Comparison of ENCODE assay signal across 22 mouse cellular contexts in genomic region chr1:72853759-72854158, GRCm38 (mm10). TPM values are rescaled to one million over a fixed set of nuclear protein-coding genes. Genes with fewer than 3 reads are reported as not detected.
DNase-seq lines count a peak whose midpoint lies in the region; ATAC-seq and TF ChIP-seq lines count a peak whose summit lies in the region.
"Had no signal": no experiment of that assay in that cellular context is flagged by ENCODE, and none has a peak within 500 bp of the region (broad histone marks: within the 10 kb centered on the region; RNA-seq: fewer than 3 reads in every experiment).

No protein-coding gene starts in this region.

- H3K79me2 ChIP-seq in CH12.LX (replicated peaks; ENCODE audit: control insufficient read depth, extremely low read depth, insufficient read depth, poor library complexity, severe bottlenecking) = no peaks in the 10 kb centered on the region

- peak overlapping the region; percentile 68; the same call in 1 of the 2 replicates for H3K27ac ChIP-seq in forebrain, embryonic 10.5 days
- no peak overlapping the region for H3K27ac ChIP-seq in forebrain, embryonic 14.5 days (ENCODE audit: low read depth, low read length)
- peak overlapping the region; percentile 34; the same call in 1 of the 2 replicates for H3K27ac ChIP-seq in liver, postnatal 0 days (ENCODE audit: low read depth)
- H3K27ac ChIP-seq in liver, embryonic 11.5 days (ENCODE audit: low read depth, low read length) = no peak overlapping the region
- no peak overlapping the region for H3K27ac ChIP-seq in CH12.LX (ENCODE audit: insufficient read depth, low read depth)
- H3K27ac ChIP-seq: embryonic facial prominence, embryonic 13.5 days; heart, adult 2 months; hindbrain, embryonic 15.5 days had no signal

- TF ChIP-seq RAD21 in CH12.LX (IDR thresholded peaks at IDR 0.05; ENCODE audit: low read depth, low read length) = no peak

- TF ChIP-seq EP300 in liver, postnatal 0 days (IDR thresholded peaks at IDR 0.05; ENCODE audit: low read depth) = no peak
- TF ChIP-seq EP300 in CH12.LX (IDR thresholded peaks at IDR 0.05; ENCODE audit: low read length) = no peak

- in situ Hi-C loops in CH12.LX (cut with MboI; ENCODE audit: low pct_ligation_motif_present, low pct_unique_long_range_greater_than_20kb, low sequenced_read_pairs) = loop anchor here (25.0 kb wide), 1 partner anchor 266 kb away; the partner anchor contains the start of gene Smarcal1

- no peak for TF ChIP-seq POLR2A in CH12.LX (IDR thresholded peaks at IDR 0.05; ENCODE audit: low read depth, low read length)

- dilution Hi-C loops in CH12.LX (cut with MboI; ENCODE audit: extremely low pct_ligation_motif_present, extremely low pct_unique_long_range_greater_than_20kb, low sequenced_read_pairs) = no loop called here

- no peak overlapping the region for H3K4me2 ChIP-seq in forebrain, embryonic 14.5 days (ENCODE audit: low read length)
- H3K4me2 ChIP-seq in liver, postnatal 0 days (ENCODE audit: low read depth, low read length) = no peak overlapping the region
- H3K4me2 ChIP-seq in liver, embryonic 11.5 days = no peak overlapping the region
- H3K4me2 ChIP-seq in CH12.LX (ENCODE audit: insufficient read depth, low read depth, poor library complexity, severe bottlenecking) = no peak overlapping the region
- H3K4me2 ChIP-seq: embryonic facial prominence, embryonic 13.5 days; forebrain, embryonic 15.5 days; heart, embryonic 11.5 days; hindbrain, embryonic 12.5 days; hindbrain, embryonic 15.5 days had no signal

- no peak for TF ChIP-seq CTCF in liver, postnatal 0 days (IDR thresholded peaks at IDR 0.05; ENCODE audit: low read depth)
- no peak for TF ChIP-seq CTCF in CH12.LX (conservative IDR thresholded peaks at IDR 0.05 in 1 of 2, IDR thresholded peaks at IDR 0.05 in 1 of 2; ENCODE audit: low read depth in 2 of 2, low read length in 2 of 2)

- WGBS in forebrain, embryonic 10.5 days = 79% methylated on average over 1 of the region's 1 CpGs
- WGBS in forebrain, embryonic 14.5 days = 74% methylated on average over 1 of the region's 1 CpGs
- 78% methylated on average over 1 of the region's 1 CpGs for WGBS in liver, postnatal 0 days (ENCODE audit: insufficient replicate concordance)
- 56% methylated on average over 1 of the region's 1 CpGs for WGBS in liver, embryonic 11.5 days

- no peak overlapping the region for H3K4me3 ChIP-seq in forebrain, embryonic 10.5 days
- no peak overlapping the region for H3K4me3 ChIP-seq in forebrain, embryonic 14.5 days (ENCODE audit: low read depth, low read length)
- H3K4me3 ChIP-seq in liver, postnatal 0 days (ENCODE audit: low read depth, low read length) = no peak overlapping the region
- H3K4me3 ChIP-seq in liver, embryonic 11.5 days (ENCODE audit: low read depth, low read length) = no peak overlapping the region
- no peak overlapping the region for H3K4me3 ChIP-seq in CH12.LX (replicated peaks in 1 of 3; ENCODE audit: low read depth in 2 of 3, low read length in 2 of 3, poor library complexity in 1 of 3)
- H3K4me3 ChIP-seq: embryonic facial prominence, embryonic 13.5 days; erythroblast, embryonic 14.5 days; forebrain, embryonic 15.5 days; heart, adult 2 months; hindbrain, embryonic 12.5 days; hindbrain, embryonic 15.5 days had no signal

- DNase-seq in forebrain, embryonic 10.5 days (ENCODE audit: extremely low spot score, low spot score) = no peak
- DNase-seq in forebrain, embryonic 14.5 days (ENCODE audit: low spot score) = no peak
- no peak for DNase-seq in liver, postnatal 0 days
- DNase-seq in liver, embryonic 11.5 days (ENCODE audit: low spot score) = no peak
- DNase-seq in CH12.LX (ENCODE audit: extremely low read depth) (no peak), R1 (ENCODE audit: low read depth, low spot score) (peak; percentile 46)
- DNase-seq in ovary, adult 18-20 months (ENCODE audit: low spot score) = no peak
- DNase-seq in layer of hippocampus, adult 18-20 months (ENCODE audit: low spot score in 2 of 2) = no peak
- DNase-seq: cerebellum, adult 18-20 months; cerebellum, adult 9-10 months; gastrocnemius, postnatal 10 days; gastrocnemius, postnatal 36 days; heart, adult 2 months had no signal

- peaks cover 13% of the 10 kb centered on the region for H3K4me1 ChIP-seq in forebrain, embryonic 10.5 days
- H3K4me1 ChIP-seq in forebrain, embryonic 14.5 days (ENCODE audit: control insufficient read depth, insufficient read depth, low read length) = peaks cover 2% of the 10 kb centered on the region
- H3K4me1 ChIP-seq in liver, postnatal 0 days (ENCODE audit: insufficient read depth) = no peaks in the 10 kb centered on the region
- H3K4me1 ChIP-seq in liver, embryonic 11.5 days (replicated peaks; ENCODE audit: control insufficient read depth, insufficient read depth, low read length) = no peaks in the 10 kb centered on the region
- H3K4me1 ChIP-seq in CH12.LX (ENCODE audit: control insufficient read depth in 1 of 2, insufficient read depth in 2 of 2) = peaks cover 4 to 24% of the 10 kb centered on the region in 2 experiments; a peak in 3 of 4 replicates

- no peak for ATAC-seq in forebrain, embryonic 14.5 days
- ATAC-seq in liver, postnatal 0 days = peak; percentile 39
- ATAC-seq in liver, embryonic 11.5 days (replicated peaks; ENCODE audit: low FRiP score) = no peak
- ATAC-seq: forebrain, embryonic 15.5 days had no signal

- H3K27me3 ChIP-seq in forebrain, embryonic 10.5 days (ENCODE audit: poor library complexity, severe bottlenecking) = no peaks in the 10 kb centered on the region
- H3K27me3 ChIP-seq in forebrain, embryonic 14.5 days (replicated peaks; ENCODE audit: control insufficient read depth, insufficient read depth, low read length) = no peaks in the 10 kb centered on the region
- H3K27me3 ChIP-seq in liver, postnatal 0 days (ENCODE audit: insufficient read depth, low read length) = no peaks in the 10 kb centered on the region
- no peaks in the 10 kb centered on the region; the same call in 1 of the 2 replicates for H3K27me3 ChIP-seq in liver, embryonic 11.5 days (replicated peaks; ENCODE audit: control insufficient read depth, insufficient read depth, low read length)
- H3K27me3 ChIP-seq in CH12.LX (replicated peaks) = no peaks in the 10 kb centered on the region
- H3K27me3 ChIP-seq: embryonic facial prominence, embryonic 13.5 days; forebrain, embryonic 15.5 days; hindbrain, embryonic 12.5 days; hindbrain, embryonic 15.5 days had no signal

- H3K36me3 ChIP-seq in forebrain, embryonic 10.5 days (replicated peaks) = peaks cover 58% of the 10 kb centered on the region
- peaks cover 39% of the 10 kb centered on the region for H3K36me3 ChIP-seq in forebrain, embryonic 14.5 days (ENCODE audit: control insufficient read depth, insufficient read depth, low read length)
- peaks cover 29% of the 10 kb centered on the region for H3K36me3 ChIP-seq in liver, postnatal 0 days (replicated peaks; ENCODE audit: insufficient read depth, low read length)
- H3K36me3 ChIP-seq in liver, embryonic 11.5 days (ENCODE audit: control insufficient read depth, insufficient read depth, low read length) = no peaks in the 10 kb centered on the region
- peaks cover 43 to 48% of the 10 kb centered on the region in 2 experiments for H3K36me3 ChIP-seq in CH12.LX (replicated peaks in 1 of 2; ENCODE audit: control insufficient read depth in 1 of 2, insufficient read depth in 1 of 2, low read length in 1 of 2)
- H3K36me3 ChIP-seq: hindbrain, embryonic 15.5 days had no signal

- no peaks in the 10 kb centered on the region for H3K9me3 ChIP-seq in forebrain, embryonic 10.5 days
- no peaks in the 10 kb centered on the region for H3K9me3 ChIP-seq in forebrain, embryonic 14.5 days (replicated peaks; ENCODE audit: control insufficient read depth, low read length)
- H3K9me3 ChIP-seq in liver, postnatal 0 days (ENCODE audit: low read length) = no peaks in the 10 kb centered on the region
- no peaks in the 10 kb centered on the region for H3K9me3 ChIP-seq in liver, embryonic 11.5 days (ENCODE audit: control insufficient read depth, low read length)
- peaks cover 3% of the 10 kb centered on the region for H3K9me3 ChIP-seq in CH12.LX (replicated peaks; ENCODE audit: low read length)
- H3K9me3 ChIP-seq: embryonic facial prominence, embryonic 13.5 days; forebrain, embryonic 15.5 days; hindbrain, embryonic 12.5 days; hindbrain, embryonic 15.5 days had no signal

- no peak overlapping the region for H3K9ac ChIP-seq in forebrain, embryonic 14.5 days (ENCODE audit: low read length)
- no peak overlapping the region for H3K9ac ChIP-seq in liver, postnatal 0 days (replicated peaks)
- no peak overlapping the region for H3K9ac ChIP-seq in liver, embryonic 11.5 days (ENCODE audit: low read depth, low read length)
- H3K9ac ChIP-seq in CH12.LX (ENCODE audit: insufficient read depth, low read depth) = no peak overlapping the region
- H3K9ac ChIP-seq: embryonic facial prominence, embryonic 13.5 days; forebrain, embryonic 15.5 days; hindbrain, embryonic 15.5 days had no signal

TF ChIP-seq in CH12.LX, 34 proteins besides CTCF, POLR2A, EP300 and RAD21:
- peak; percentile 54; the same call in 1 of the 2 replicates for TF ChIP-seq POLR2AphosphoS2 (IDR thresholded peaks at IDR 0.05; ENCODE audit: low read depth, low read length)
- TF ChIP-seq HCFC1 (IDR thresholded peaks at IDR 0.05; ENCODE audit: low read depth, low read length) = no peak

RNA-seq across cellular contexts. Expression of gene Igfbp5, which starts 20.9 kb away (rescaled TPM):
- 45.9 and 51.3 TPM in 2 replicates for polyA plus RNA-seq in forebrain, embryonic 10.5 days (2016; fragmentation: Nextera tagmentation; extraction: Ambion mirVana)
- polyA plus RNA-seq in forebrain, embryonic 14.5 days (2014; fragmentation: Nextera tagmentation; extraction: Ambion mirVana) = 17.9 and 19.7 TPM in 2 replicates
- 2.4 and 2.5 TPM in 2 replicates for polyA plus RNA-seq in liver, postnatal 0 days (2015; fragmentation: Nextera tagmentation; extraction: Ambion mirVana)
- 29.3 and 33.8 TPM in 2 replicates for polyA plus RNA-seq in liver, embryonic 11.5 days (2014; fragmentation: Nextera tagmentation; extraction: Ambion mirVana)
- total RNA-seq in CH12.LX (2012; rRNA removed) = 0.04 and 0.08 TPM in 2 replicates
- not detected in 2 replicates for total RNA-seq in CH12.LX (2014; rRNA removed)
- 0.09 and 0.14 TPM in 2 replicates for polyA plus RNA-seq in CH12.LX (2012; ENCODE audit: insufficient read length, low read depth)
- 10 to 100 TPM; 77.4 to 83.5 TPM for total RNA-seq in layer of hippocampus, adult 18-20 months (2021)
- total RNA-seq: granulocyte monocyte progenitor cell, adult 5-6 weeks had no signal
- polyA plus RNA-seq: erythroblast, embryonic 14.5 days had no signal

RNA-seq across cellular contexts. Expression of gene Igfbp2, which starts 29.5 kb away (rescaled TPM):
- 742 and 777 TPM in 2 replicates for polyA plus RNA-seq in forebrain, embryonic 10.5 days (2016; fragmentation: Nextera tagmentation; extraction: Ambion mirVana)
- polyA plus RNA-seq in forebrain, embryonic 14.5 days (2014; fragmentation: Nextera tagmentation; extraction: Ambion mirVana) = 384 and 410 TPM in 2 replicates
- polyA plus RNA-seq in liver, postnatal 0 days (2015; fragmentation: Nextera tagmentation; extraction: Ambion mirVana) = 3,364 and 3,428 TPM in 2 replicates
- polyA plus RNA-seq in liver, embryonic 11.5 days (2014; fragmentation: Nextera tagmentation; extraction: Ambion mirVana) = 44.0 and 50.5 TPM in 2 replicates
- total RNA-seq in CH12.LX (2012; rRNA removed) = 386 and 662 TPM in 2 replicates
- total RNA-seq in CH12.LX (2014; rRNA removed) = 264 and 294 TPM in 2 replicates
- 350 and 355 TPM in 2 replicates for polyA plus RNA-seq in CH12.LX (2012; ENCODE audit: insufficient read length, low read depth)
- total RNA-seq in layer of hippocampus, adult 18-20 months (2021) = 10 to 100 TPM; 35.9 to 42.9 TPM
- total RNA-seq: granulocyte monocyte progenitor cell, adult 5-6 weeks; heart, postnatal 25 days; hematopoietic stem cell, adult 5-6 weeks had no signal

Comparison
In these comparisons a context has a peak if more than half of its experiments do, and no peak if none do; other contexts are left out.
1. H3K27ac ChIP-seq: peak in forebrain, embryonic 10.5 days (single experiment) and liver, postnatal 0 days (single experiment); none in forebrain, embryonic 14.5 days (single experiment), liver, embryonic 11.5 days (single experiment) and CH12.LX (single experiment).